Mouse (Mus musculus) layer of hippocampus, adult 9-10 months (tissue): ENCODE data around the gene Itpr1.

ENCODE experiments used
- DNase-seq: peaks from one replicate; pipeline ENCODE4 v3.0.0; 2022; ENCODE audit warnings: low spot score

The Itpr1 gene

DNA sequence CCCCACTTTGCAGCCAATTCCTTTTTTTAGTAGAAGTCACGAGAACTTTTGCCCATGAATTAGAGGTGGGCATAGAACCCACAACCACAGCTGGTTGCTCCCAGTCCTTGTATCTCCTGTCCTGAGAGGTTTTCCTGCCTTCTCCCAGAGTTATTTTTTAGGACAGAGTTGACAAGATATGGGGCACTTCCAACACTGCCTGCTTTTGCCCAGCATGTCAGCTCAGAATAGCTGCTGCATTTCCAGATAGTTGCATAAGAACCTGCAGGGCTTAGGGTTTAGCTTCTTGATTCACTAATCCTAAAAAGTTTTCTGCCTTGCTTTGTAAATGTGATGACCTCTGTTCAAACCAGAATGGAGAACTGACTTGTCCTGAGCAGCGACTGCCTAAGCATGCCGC is 185.1 kb downstream of the Itpr1 start:
- DNase-seq, result no peak

DNA sequence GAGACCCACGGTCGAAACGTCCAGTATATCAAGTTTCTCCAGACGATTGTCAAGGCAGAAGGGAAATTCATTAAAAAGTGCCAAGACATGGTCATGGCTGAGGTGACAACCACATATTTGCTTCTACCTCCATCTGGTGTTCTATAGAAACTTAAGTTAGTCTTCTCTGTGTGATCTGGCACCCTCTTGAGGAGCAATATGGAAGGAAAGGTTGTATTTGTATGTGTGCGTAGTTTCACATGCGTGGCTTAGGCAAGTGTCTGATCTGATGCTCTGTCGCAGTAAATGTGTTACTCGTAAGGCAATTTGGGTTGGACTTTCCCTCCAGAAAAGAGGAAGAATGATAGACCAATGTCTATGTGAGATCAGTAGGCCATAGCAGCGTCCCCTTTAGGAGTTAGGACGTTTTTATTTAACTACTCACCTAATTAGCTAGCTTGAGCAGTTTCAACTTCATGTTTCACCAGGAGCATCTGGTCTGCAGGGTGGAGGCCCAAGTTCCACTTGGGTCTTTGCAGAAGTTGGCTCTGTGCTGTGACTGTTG is 188.6 kb downstream of the Itpr1 start:
- no peak for DNase-seq

DNA sequence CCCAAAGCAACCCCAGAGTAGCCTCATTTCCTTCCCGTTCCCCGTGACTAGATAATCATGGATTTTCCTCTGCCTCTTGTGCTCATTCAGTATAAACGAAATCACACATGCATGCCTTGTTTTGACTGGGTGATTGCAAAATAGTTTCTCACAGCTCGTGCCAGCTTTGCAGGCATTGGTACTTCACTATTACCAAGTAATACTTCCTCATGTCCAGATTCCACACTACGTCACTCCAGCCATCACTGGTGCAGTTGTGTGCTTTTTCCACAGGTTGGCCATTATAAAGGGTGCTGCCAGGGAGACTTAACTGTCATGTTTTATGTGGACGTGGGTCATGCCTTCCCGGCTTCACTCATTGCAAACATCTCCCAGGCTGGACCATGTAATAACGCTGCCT is 191.8 kb downstream of the Itpr1 start:
- no peak for DNase-seq

DNA sequence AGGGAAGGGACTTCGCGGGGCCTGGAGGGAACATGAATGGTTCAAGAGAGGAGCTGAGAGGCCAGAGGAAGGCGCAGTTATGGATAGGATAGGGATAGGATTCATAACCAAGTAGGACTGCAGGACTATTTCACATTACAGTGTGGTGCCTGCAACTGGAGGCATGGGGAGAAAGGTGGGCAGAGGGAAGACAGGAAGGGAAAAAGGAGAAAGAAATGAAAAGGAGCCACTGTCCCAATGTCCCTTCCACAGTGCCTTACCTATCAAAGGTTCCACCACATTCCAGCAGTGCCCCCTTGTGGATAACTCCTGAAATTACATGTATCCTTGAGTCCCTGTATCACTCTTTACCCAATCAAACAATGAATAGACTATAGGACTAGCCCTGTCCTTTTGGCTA is 195.2 kb downstream of the Itpr1 start:
- no peak for DNase-seq

DNA sequence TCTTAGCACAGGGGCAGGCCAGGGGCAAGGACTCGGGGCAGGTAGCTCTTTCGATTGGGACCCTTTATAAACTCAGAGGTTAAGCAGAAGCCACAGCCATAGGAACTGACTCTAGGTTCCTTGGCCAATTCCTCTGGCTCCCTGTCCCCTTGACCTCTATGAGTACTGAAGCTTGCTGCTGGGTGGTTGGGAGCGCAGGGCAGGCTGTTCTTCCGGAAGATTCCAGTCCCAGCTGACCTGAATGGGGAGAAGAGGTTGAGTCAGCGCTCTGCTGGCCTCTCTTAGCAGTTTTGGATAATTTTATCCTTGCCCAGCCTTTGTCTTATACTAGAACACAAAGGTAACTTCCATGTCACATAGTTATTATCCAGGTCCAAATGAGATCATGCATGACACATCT is 195.8 kb downstream of the Itpr1 start:
- DNase-seq, result no peak

DNA sequence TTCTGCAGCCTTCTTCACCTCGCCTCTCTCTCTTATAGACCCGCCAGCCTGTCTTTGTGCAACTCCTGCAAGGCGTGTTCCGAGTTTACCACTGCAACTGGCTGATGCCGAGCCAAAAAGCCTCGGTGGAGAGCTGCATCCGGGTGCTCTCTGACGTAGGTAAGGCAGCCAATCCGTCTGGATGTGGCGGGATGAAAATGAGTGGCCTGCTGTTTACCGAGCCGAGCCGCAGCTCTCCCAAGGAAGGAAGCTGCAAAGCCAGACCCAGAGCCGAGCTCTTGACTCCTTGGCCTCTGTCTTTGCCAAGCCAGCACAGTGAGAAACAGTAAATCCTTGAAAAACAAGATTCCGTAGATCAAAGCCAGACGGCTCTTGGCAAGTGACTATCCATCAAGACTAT is 197.9 kb downstream of the Itpr1 start:
- DNase-seq, result no peak

DNA sequence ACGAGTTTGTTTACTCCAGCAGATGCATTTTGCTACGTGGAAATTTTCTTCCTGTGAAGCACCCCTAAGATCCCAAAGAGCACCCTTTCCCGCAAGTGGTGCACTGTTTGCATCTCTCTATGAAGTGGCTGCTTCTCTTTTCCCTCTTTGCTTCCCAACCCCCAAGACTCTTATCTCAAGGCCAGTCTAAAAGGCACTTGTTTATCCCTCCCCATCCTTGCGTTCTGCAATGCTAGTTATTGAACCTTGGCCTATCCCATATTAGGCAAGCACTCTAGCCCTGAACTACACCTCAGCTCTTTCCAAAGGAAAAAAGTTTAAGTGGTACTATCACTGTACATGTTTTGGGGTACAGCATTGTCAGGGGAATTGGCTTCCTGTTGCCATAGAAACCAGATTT is 198.3 kb downstream of the Itpr1 start:
- DNase-seq, result no peak

DNA sequence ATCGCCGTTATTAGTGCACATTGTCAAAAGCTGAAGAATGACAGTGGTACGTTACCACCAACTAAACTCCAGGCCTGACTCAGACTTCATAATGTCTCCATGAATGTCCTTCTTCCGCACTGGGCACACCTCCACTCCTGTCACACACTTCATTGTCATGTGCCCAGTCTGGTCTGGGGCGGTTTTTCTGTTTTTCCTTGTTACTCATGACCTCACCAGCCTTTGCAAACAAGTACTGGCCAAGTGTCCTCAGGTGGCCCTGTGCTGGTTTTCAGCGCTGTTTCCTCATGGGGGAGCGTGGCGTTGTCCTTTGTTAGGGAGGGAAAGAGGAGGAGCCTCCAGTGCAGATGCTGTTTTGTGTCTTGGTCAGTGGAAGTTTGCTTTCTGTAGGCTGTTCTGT is 200.1 kb downstream of the Itpr1 start:
- DNase-seq, result no peak

DNA sequence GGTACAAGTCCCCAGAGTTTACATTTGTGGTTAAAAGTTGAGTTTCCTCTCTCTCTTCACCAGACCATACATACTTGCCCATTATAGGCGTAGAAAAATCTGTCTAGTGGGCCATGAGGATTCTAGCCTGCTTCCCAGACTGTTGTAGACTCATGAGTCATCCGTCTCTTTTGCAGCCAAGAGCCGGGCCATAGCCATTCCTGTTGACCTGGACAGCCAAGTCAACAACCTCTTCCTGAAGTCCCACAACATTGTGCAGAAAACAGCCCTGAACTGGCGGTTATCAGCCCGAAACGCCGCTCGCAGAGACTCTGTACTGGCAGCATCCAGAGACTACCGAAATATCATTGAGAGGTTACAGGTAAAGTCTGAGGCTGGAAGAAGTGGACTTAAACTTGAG is 200.7 kb downstream of the Itpr1 start:
- no peak for DNase-seq

DNA sequence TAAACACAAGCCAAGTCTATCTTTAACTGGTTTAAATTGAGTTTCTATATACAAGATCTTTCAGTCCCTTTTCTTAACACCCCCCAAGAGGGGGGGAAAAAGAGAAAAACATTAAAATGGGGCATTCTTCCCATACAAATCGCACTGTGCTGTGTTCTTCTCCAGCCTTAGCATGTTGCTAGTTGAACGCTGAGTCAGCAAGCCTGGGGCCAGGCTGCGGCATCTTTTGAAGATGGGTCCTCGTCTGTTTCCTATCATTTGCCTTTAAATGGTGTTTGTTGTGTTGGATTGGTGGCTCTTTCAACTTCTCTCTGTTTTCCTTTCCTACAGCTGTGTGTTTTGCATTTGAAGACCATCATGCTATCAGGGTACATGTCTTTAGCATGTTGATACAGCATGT is 203.0 kb downstream of the Itpr1 start:
- DNase-seq, result no peak

DNA sequence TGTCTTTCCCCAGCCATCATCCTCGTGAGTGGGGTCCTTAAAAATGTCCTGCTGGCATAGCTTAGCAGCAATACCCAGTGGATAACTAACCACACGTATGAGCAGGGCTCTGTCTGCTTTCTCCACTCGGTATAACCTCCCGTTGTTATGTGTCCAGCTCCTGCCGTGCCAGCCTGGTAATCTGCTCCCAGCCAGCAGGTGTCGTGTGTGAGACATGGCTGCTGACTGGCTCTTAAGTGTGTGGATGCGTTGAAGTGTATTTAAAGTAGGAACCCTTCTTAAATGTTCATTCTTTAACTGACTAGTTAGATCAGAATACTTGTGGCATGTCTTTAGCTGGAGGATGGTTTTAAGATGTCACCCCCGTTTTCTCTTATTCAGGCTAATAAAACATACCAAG is 204.6 kb downstream of the Itpr1 start:
- peak; percentile 40 for DNase-seq

DNA sequence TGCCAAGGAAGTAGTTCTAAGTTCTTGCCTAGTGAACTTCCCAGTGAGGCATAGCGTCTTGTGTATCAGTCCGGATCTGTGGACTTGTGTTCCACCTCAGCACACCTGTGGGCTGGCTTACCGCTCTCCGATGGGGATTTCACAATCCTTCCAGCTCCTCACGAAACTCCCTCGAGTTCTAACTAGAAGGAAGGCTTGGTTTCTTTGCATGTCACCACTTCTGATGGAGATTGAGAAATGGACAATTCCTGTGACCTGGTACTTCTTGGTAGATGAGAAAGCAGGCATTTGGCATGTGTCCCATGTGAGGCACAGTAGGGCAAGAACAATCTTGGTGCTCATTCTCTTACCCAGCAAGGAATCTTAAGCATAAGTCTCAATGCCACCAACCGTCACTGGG is 205.3 kb downstream of the Itpr1 start:
- no peak for DNase-seq

DNA sequence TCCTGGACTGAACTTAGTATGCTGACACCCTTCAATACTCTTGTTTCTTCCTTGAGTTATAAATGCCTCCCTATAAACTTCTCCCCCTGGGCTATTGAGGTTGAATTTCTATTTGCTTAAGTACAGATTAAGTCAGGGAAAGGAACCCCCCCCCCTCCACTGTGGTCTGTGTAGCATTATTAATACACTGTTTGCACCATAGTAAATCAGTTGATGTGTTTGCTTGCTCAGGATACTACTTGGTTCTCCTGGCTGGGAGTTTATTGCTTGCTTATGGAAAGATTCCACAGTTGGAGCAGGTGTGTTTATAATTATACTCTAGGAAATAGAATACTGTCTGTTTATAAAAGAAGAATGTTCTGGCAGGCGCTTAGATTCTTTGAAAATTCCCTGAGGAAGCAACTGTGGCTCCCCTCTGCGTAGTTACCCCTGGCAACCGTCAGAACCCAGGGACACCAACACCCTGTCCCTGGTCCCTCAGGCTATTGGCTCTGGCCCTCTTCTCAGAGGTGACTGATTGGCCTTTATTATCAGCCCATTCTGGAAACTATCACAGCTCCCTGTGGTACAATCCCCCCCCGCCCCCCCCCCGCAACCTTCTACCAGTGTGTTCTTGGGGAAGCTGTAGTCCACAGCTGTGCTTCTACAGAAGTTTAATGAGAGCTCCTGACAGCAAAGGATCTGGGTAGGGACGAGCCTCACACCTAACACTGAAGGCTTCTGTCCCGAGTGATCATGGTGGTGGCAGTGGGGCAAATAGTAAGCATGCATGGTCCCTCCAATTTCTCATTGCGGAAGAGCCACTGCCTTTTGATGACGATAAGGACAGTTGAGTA is 212.1 kb downstream of the Itpr1 start:
- no peak for DNase-seq

DNA sequence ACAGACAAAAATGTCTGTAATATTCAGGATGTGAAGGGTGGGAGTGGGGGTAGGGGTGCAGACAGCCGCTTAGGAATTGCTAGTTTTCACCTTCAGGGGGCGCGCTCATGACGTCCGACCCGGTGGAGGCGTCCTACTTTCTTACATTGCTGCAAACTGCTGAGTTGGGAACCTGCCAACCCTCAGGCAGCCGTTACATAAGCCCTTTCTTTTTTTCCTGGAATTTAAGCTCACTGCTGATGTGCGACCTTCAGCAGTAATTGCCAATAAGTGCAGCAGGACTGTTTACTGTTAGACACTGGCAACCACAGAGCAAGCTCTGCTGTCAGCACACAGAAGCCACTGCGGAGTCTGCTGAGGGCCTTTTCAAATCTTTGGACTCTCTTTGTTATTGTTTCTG is 213.9 kb downstream of the Itpr1 start:
- DNase-seq, result peak; percentile 86

DNA sequence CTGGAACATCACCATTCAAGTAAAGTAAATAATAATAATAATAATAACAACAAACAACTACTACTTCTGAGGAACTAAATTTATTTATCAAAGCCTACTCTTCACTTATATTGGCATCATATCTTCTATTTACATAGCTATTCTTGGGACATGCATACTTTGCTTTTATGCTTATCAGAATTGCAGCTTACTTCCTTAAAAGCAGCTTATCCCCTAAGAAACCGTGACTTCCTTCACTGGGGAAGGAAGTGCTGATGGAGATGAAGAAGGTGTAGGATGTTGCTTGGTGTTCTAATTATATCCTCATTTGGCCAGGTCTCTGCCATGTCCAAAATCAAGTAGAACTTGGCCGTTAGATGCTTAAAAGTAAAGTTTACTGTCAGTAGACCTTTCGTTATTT is 215.5 kb downstream of the Itpr1 start:
- no peak for DNase-seq

DNA sequence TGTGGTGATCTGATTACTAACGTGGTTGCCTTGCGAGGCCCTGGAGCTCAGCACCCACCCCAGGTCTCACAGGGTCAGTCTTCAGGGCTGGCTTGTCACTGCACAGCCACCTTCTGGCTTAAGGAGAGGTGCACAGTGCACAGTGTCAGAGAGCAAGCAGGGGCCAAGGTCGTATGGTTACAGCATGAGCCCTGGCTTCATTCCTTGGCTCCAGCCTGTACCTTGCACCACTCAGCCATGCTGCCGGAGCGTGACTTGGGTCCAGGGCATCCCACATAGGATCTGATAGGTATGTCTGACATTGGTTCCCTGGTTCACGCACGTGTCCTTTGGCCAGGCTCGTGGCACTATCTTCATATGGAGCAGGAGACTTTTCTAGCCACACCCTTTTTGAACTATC is 217.1 kb downstream of the Itpr1 start:
- DNase-seq, result no peak

DNA sequence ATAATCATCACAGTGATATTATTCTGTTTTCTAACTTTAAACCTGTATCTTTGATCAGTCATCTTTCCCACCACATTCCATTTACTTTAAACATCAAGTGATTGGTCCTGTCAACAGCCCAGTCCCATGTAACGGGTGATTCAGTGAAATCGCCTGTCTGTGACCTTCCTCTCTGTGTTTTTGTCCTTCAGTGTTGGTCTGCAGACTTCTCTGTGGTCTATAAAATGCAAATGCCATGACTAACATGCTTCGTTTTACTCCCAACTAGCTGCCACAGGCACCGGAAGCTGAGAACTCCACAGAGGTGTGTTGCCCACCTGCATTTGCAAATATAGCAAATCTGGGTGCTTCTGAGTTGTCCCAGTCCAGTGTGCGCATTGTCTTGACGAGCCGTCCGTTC is 218.3 kb downstream of the Itpr1 start:
- no peak for DNase-seq

DNA sequence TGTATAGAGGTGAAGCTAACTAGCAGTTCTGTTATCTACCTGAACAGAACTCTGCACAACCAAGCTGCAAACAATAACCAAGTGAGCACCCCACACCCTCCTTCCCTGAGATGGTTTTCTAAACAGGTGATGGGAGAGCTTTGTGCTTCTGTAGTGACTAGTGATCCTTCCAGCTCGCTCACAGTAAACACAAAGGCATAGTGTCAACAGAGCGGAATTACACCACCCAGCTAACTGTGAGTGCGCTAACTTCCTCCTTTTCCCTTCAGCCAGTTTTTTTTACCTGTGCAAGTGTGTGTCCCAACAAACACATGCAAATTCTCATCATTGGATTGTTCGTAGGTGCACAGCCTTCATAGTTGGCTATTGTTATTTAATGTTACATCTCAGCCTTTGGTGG is 219.9 kb downstream of the Itpr1 start:
- DNase-seq, result no peak

DNA sequence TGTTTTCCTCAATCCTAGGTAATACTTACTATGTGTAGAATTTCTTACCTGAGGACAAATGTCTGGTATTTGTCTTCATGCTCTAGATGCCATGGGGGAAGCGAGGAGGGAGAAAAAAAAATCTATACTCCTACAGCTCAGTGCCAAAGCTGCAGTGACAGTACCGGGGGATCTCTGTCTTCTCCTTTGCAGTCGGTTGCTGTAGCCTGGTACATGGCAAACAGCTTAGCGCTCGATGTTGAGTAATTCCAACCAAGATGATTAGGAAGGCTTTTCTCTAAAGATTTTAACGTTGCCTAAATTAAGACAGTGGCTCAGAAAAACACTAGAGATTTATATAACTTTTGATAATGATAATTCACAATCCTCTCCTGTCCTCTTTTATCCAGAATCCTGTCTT is 221.9 kb downstream of the Itpr1 start:
- no peak for DNase-seq

DNA sequence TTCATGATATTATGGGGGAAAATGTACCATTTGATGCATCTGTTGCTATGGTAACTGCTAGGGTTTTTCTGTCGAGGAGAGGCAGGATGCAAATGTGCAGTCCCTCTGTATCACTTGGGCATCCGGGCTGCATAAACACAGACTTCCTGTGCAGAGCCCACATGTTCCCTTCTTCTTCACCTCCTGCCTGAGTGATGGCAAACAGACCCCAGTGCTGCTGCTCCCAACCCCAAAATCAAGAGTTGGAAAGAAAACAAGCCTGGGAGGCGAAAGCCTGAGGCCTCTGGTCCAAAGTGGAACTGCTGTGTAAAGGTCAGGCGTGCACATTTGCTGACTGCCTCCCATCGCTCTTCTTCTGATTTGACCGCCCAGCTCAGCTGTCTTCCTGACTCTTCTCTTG is 222.6 kb downstream of the Itpr1 start:
- DNase-seq, result no peak

DNA sequence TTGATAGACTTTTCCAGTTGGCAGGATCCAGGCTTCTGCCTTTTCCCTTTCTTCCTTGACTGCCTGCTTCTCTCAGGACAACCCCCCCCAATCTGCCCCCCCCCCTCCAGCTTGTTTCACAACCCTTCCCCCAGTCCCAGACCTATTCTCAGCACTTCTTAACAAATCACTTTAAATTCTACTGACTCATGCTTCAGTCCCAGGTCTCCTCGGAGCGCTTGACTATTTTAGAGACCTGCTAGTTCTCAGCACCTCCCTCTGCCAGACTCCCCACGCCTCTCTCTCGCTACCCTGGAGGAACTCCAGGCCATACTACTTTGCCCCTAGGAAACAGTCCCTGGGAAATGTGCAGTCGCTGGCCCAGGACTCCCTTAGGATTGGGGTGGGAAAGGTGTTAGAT is 223.7 kb downstream of the Itpr1 start:
- DNase-seq, result no peak

DNA sequence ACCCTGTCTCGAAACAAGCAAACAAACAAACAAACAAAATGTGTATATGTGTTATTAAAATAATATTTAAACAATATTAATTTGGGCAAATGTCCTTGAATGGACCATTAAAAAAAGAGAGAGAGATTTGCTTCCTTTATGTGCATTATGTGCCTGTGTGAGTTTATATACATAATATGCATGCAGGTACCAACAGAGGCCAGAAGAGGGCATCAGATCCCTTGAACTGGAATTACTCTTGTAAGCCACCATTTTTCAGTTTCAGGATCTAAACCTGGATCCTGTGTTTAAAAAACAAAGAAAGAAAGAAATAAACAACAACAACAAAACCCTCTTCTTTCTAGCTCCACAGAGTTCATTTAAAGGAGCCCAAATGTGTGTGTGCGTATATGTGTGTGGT is 228.4 kb downstream of the Itpr1 start:
- no peak for DNase-seq

DNA sequence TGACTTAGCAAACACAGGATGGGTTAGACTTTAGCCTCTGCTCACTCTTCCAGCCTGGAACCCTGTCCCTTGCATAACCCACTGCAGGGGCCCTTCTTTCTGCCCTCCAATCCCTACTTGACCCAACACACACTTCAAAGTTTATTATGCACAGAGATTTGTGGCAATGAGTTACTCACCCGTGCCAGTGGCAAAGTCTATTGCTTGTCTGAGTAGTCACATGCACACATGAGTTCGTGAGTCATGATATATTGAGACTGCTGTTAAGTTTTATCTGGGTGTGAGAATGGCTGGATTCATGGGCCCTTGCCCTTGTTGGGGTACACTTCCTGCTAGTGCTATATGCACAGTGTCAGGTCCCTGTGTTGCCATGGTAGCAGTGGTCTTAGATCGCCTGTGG is 229.4 kb downstream of the Itpr1 start:
- DNase-seq, result no peak

DNA sequence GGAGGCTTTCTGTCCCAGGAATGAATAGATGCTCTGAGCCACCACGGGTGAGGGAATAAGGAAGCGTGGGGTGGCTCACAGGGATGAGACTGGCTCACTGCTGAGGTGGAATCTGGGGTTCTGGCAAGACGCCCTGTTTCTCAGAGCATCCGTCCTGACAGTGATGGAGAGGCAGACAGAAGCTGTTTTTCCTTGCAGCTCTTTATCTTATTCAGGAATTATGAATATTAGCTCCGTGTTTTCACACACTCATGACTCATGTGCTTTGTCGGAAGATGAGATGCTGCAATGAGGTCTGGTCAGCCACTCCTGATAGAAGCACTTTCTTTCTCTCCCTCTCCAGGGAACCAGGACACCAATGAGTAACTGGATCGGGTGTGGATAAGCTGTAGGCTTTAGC is 231.5 kb downstream of the Itpr1 start:
- peak; percentile 54 for DNase-seq
